Mouse (Mus musculus) neural tube, embryonic 12.5 days (tissue): Measurements from ENCODE around the gene Gm5725. TPM values are rescaled to one million over a fixed set of nuclear protein-coding genes. Genes with fewer than 3 reads are reported as not detected.
"Not testable (repeated sequence)": the region's sequence is repeated elsewhere in the genome, so short reads cannot be mapped to it uniquely, and the experiment has no call there.

Experiments used
- ATAC-seq: fragments of 200-750 bp; cut with Nextera tagmentation; 2 replicates; pipeline ENCODE4 v1.8.0; 2017; ENCODE audit warnings: low read depth, mild to moderate bottlenecking, moderate TSS enrichment, moderate library complexity; ENCODE audit not compliant: low FRiP score
- H3K27ac ChIP-seq: fragments of 300-500 bp; sonication (generic); 2 replicates; pipeline ENCODE4 v1.5.1; 2016
- H3K27me3 ChIP-seq: fragments of 300-500 bp; sonication (generic); replicated peaks from 2 replicates; pipeline ENCODE4 v1.6.1; 2016; ENCODE audit warnings: mild to moderate bottlenecking
- H3K36me3 ChIP-seq: fragments of 300-500 bp; sonication (generic); 2 replicates; pipeline ENCODE4 v1.6.1; 2016; ENCODE audit warnings: mild to moderate bottlenecking
- H3K4me1 ChIP-seq: fragments of 300-500 bp; sonication (generic); 2 replicates; pipeline ENCODE4 v1.6.1; 2016
- H3K4me2 ChIP-seq: fragments of 300-500 bp; sonication (generic); replicated peaks from 2 replicates; pipeline ENCODE4 v1.6.1; 2016; ENCODE audit warnings: mild to moderate bottlenecking
- H3K4me3 ChIP-seq: fragments of 300-500 bp; sonication (generic); 2 replicates; pipeline ENCODE4 v1.5.1; 2016
- H3K9ac ChIP-seq: fragments of 300-500 bp; sonication (generic); 2 replicates; pipeline ENCODE4 v1.6.1; 2016; ENCODE audit warnings: mild to moderate bottlenecking
- H3K9me3 ChIP-seq: fragments of 300-500 bp; sonication (generic); 2 replicates; pipeline ENCODE4 v1.6.1; 2016; ENCODE audit warnings: mild to moderate bottlenecking
- WGBS: fragments of 180-500 bp; shearing (Covaris S2); methylation state at CpG from one replicate; pipeline ENCODE4 v1.1.7; 2016; 5-methylcytosine and 5-hydroxymethylcytosine counted together
- polyA plus RNA-seq: library from polyadenylated mRNA; unstranded; fragments of >200 nt; fragmentation: Nextera tagmentation; extraction: Ambion mirVana; gene quantifications from 2 replicates; pipeline ENCODE4 v1.2.1, GENCODE M21; 2016

The Gm5725 gene
- polyA plus RNA-seq = not detected in 2 replicates

DNA sequence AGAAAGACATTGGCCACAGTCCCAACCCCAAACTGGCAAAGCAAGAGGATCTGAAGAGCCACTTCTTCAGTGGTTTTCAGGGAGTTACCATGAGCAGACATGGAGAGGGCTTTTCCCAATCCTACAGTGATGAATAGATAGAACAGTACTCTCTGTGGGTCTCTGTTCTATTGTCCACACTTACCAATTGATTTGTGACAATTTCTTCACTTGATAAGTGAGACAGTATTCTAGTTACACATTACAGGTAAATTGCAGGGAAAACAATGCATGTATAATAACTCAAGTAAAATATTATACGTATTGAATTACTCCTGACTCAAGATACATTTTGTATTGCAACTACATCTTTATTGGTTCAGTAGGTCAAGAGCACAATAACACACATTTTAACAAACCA lies at the start of gene Gm5725:
Gene Gm5725 (minus strand): TSS at position 101 of the 400 bp plus-strand sequence.
- H3K4me3 ChIP-seq, H3K36me3 ChIP-seq, H3K4me2 ChIP-seq, H3K4me1 ChIP-seq, H3K27ac ChIP-seq, H3K9me3 ChIP-seq, ATAC-seq, H3K9ac ChIP-seq, H3K27me3 ChIP-seq: not testable (repeated sequence)
- WGBS = no CpG with 5 or more reads among the region's 1 CpGs

DNA sequence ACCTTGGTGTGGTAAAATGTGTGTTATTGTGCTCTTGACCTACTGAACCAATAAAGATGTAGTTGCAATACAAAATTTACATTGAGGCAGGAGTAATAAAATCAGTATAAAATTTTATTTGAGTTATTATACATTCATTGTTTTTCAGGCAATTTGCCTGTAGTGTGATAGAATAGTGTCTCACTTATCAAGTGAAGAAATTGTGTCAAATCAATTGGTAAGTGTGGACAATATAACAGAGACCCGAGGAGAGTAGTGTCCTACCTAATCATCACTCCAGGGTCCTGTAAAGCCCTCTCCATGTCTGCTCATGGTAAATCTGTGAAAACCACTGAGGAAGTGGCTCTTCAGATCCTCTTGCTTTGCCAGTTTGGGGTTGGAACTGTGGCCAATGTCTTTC lies 12.0 kb downstream of the Gm5725 start, which contains the start of gene Vmn1r135:
Gene Vmn1r135 (plus strand): TSS at position 301 of the 400 bp plus-strand sequence.
- not testable (repeated sequence) for H3K9ac ChIP-seq, H3K27ac ChIP-seq, H3K27me3 ChIP-seq, H3K9me3 ChIP-seq, ATAC-seq, H3K4me1 ChIP-seq, H3K36me3 ChIP-seq, H3K4me2 ChIP-seq, H3K4me3 ChIP-seq
- WGBS = no CpG with 5 or more reads among the region's 1 CpGs

GRCm38 (mm10) chr7:21796628-21797027 lies 47.4 kb downstream of the Gm5725 start, which contains the start of gene Gm4177:
Gene Gm4177 (minus strand): TSS chr7:21796728.
- not testable (repeated sequence) for H3K36me3 ChIP-seq, H3K4me2 ChIP-seq, H3K9me3 ChIP-seq, H3K27ac ChIP-seq, H3K9ac ChIP-seq, ATAC-seq, H3K27me3 ChIP-seq, H3K4me1 ChIP-seq, H3K4me3 ChIP-seq
- WGBS = no CpG with 5 or more reads among the region's 3 CpGs

Other genes starting within 250 kb of the Gm5725 start
- not detected in 2 replicates for gene Vmn1r132, start 230.2 kb downstream of the Gm5725 start, polyA plus RNA-seq
- not detected in 2 replicates for gene Gm4175, start 82.8 kb downstream of the Gm5725 start, polyA plus RNA-seq
- not detected in 2 replicates for gene Gm4177, start 47.5 kb downstream of the Gm5725 start, polyA plus RNA-seq
- gene Vmn1r135, start 11.9 kb downstream of the Gm5725 start, polyA plus RNA-seq = not detected in 2 replicates
- gene Gm5891, start 77.0 kb upstream of the Gm5725 start, polyA plus RNA-seq = not detected in 2 replicates
- not detected in 2 replicates for gene Vmn1r137, start 150.3 kb upstream of the Gm5725 start, polyA plus RNA-seq
- gene Vmn1r138, start 184.6 kb upstream of the Gm5725 start, polyA plus RNA-seq = not detected in 2 replicates
- gene Gm6176, start 212.0 kb upstream of the Gm5725 start, polyA plus RNA-seq = not detected in 2 replicates
- not detected in 2 replicates for gene Vmn1r139, start 224.8 kb upstream of the Gm5725 start, polyA plus RNA-seq